Mouse (Mus musculus) thymus, adult 2 months (tissue): ENCODE data around the gene BC048403. TPM values are rescaled to one million over a fixed set of nuclear protein-coding genes. Genes with fewer than 3 reads are reported as not detected.
A peak's percentile ranks its signal among the peaks of the same experiment; 100 is the strongest.
"Not testable (repeated sequence)": the region's sequence is repeated elsewhere in the genome, so short reads cannot be mapped to it uniquely, and the experiment has no call there.

Source experiments
- DNase-seq: peaks from one replicate; pipeline ENCODE4 v3.0.0; 2021
- H3K27ac ChIP-seq: fragments of 200-500 bp; 2 replicates; pipeline ENCODE4 v1.5.1; 2012; ENCODE audit warnings: low read length, control low read depth; ENCODE audit not compliant: control insufficient read depth, insufficient read depth
- H3K27me3 ChIP-seq: fragments of 200-500 bp; 2 replicates; pipeline ENCODE4 v1.6.1; 2012; ENCODE audit warnings: mild to moderate bottlenecking, low read length, moderate library complexity, mixed read lengths; ENCODE audit not compliant: control insufficient read depth, insufficient read depth
- H3K36me3 ChIP-seq: fragments of 200-500 bp; 2 replicates; pipeline ENCODE4 v1.6.1; 2012; ENCODE audit warnings: mild to moderate bottlenecking, low read length, moderate library complexity; ENCODE audit not compliant: control insufficient read depth, insufficient read depth
- H3K4me1 ChIP-seq: fragments of 200-500 bp; replicated peaks from 2 replicates; pipeline ENCODE4 v1.6.1; 2012; ENCODE audit warnings: low read length; ENCODE audit not compliant: control insufficient read depth, insufficient read depth
- H3K4me3 ChIP-seq: fragments of 200-500 bp; 2 replicates; pipeline ENCODE4 v1.5.1; 2012; ENCODE audit warnings: mild to moderate bottlenecking, low read length, control low read depth, moderate library complexity; ENCODE audit not compliant: control insufficient read depth, insufficient read depth
- CTCF ChIP-seq: fragments of 200-500 bp; IDR thresholded peaks from 2 replicates; pipeline ENCODE4 v1.5.1; 2012; ENCODE audit warnings: mild to moderate bottlenecking, control low read depth, low read length, moderate library complexity, borderline replicate concordance; ENCODE audit not compliant: control insufficient read depth, poor library complexity, insufficient read depth; ENCODE audit errors: extremely low read depth
- POLR2A ChIP-seq: fragments of 200-500 bp; IDR thresholded peaks from 2 replicates; pipeline ENCODE4 v1.6.1; 2012; ENCODE audit warnings: mild to moderate bottlenecking, low read length, control low read depth, moderate library complexity; ENCODE audit not compliant: control insufficient read depth, poor library complexity, insufficient read depth; ENCODE audit errors: extremely low read depth
- WGBS: fragments of 180-500 bp; shearing (Covaris S2); methylation state at CpG from one replicate; pipeline ENCODE4 v1.1.7; 2018; 5-methylcytosine and 5-hydroxymethylcytosine counted together
- polyA plus RNA-seq: library from polyadenylated mRNA; depleted of rRNA; stranded (reverse); fragments of >200 nt; gene quantifications from 2 replicates; pipeline ENCODE4 v1.2.3, GENCODE M21; 2012

BC048403 gene
- polyA plus RNA-seq, 1 experiment: 4.4 TPM

GRCm38 (mm10) chr10:121765174-121766057 is 25.7 kb downstream of the BC048403 start:
- H3K4me1 ChIP-seq: no peaks in the 10 kb centered on the region
- H3K27me3 ChIP-seq: no peaks in the 10 kb centered on the region
- no peak overlapping the region for H3K27ac ChIP-seq
- 93% methylated on average over 10 of the region's 10 CpGs for WGBS
- no peaks in the 10 kb centered on the region for H3K36me3 ChIP-seq
- H3K4me3 ChIP-seq: no peak overlapping the region
- no peak for TF ChIP-seq CTCF
- no peak for TF ChIP-seq POLR2A
- no peak for DNase-seq

- H3K4me3 ChIP-seq, H3K36me3 ChIP-seq, H3K27me3 ChIP-seq, H3K4me1 ChIP-seq, H3K27ac ChIP-seq: not testable (repeated sequence)
- WGBS: 89% methylated on average over 3 of the region's 3 CpGs
- DNase-seq: peak; percentile 12
Observed at GRCm38 (mm10) chr10:121767295-121767694, 27.6 kb downstream of the BC048403 start.

GRCm38 (mm10) chr10:121769711-121770110 is 30.0 kb downstream of the BC048403 start:
- Histone ChIP-seq H3K27me3 (no peaks in the 10 kb centered on the region), H3K36me3 (no peaks in the 10 kb centered on the region), H3K4me1 (no peaks in the 10 kb centered on the region), H3K4me3 (no peak overlapping the region), H3K27ac (no peak overlapping the region)
- WGBS: 94% methylated on average over 5 of the region's 5 CpGs
- TF ChIP-seq POLR2A: no peak
- no peak for TF ChIP-seq CTCF
- no peak for DNase-seq

GRCm38 (mm10) chr10:121770624-121771577 is 31.2 kb downstream of the BC048403 start:
- DNase-seq: peak; percentile 30
- H3K27ac ChIP-seq: no peak overlapping the region
- 44% methylated on average over 20 of the region's 20 CpGs for WGBS
- no peak overlapping the region for H3K4me3 ChIP-seq
- H3K4me1 ChIP-seq: no peaks in the 10 kb centered on the region
- TF ChIP-seq POLR2A: no peak
- no peak for TF ChIP-seq CTCF
- no peaks in the 10 kb centered on the region for H3K27me3 ChIP-seq
- H3K36me3 ChIP-seq: no peaks in the 10 kb centered on the region

GRCm38 (mm10) chr10:121773813-121774212 is 34.1 kb downstream of the BC048403 start:
- 82% methylated on average over 4 of the region's 4 CpGs for WGBS
- Histone ChIP-seq H3K36me3 (no peaks in the 10 kb centered on the region), H3K4me1 (no peaks in the 10 kb centered on the region), H3K4me3 (no peak overlapping the region), H3K27me3 (no peaks in the 10 kb centered on the region), H3K27ac (no peak overlapping the region)
- no peak for DNase-seq
- no peak for TF ChIP-seq CTCF
- no peak for TF ChIP-seq POLR2A

GRCm38 (mm10) chr10:121775990-121776389 is 36.3 kb downstream of the BC048403 start:
- WGBS: 77% methylated on average over 3 of the region's 3 CpGs

More at GRCm38 (mm10) chr10:121775990-121776389, 36.3 kb downstream of the BC048403 start:
- Histone ChIP-seq H3K27me3 (no peaks in the 10 kb centered on the region), H3K4me1 (peaks cover under 1% of the 10 kb centered on the region; the same call in 1 of the 2 replicates), H3K4me3 (no peak overlapping the region), H3K27ac (no peak overlapping the region), H3K36me3 (no peaks in the 10 kb centered on the region)
- no peak for DNase-seq
- TF ChIP-seq CTCF (no peak), POLR2A (no peak)
